Mouse (Mus musculus): Measurements from ENCODE around the gene Pla2g4b. TPM values are rescaled to one million over a fixed set of nuclear protein-coding genes. Genes with fewer than 3 reads are reported as not detected.

Pla2g4b gene
- polyA plus RNA-seq, 1 experiment from 2014 or later: 3.9 TPM

DNA sequence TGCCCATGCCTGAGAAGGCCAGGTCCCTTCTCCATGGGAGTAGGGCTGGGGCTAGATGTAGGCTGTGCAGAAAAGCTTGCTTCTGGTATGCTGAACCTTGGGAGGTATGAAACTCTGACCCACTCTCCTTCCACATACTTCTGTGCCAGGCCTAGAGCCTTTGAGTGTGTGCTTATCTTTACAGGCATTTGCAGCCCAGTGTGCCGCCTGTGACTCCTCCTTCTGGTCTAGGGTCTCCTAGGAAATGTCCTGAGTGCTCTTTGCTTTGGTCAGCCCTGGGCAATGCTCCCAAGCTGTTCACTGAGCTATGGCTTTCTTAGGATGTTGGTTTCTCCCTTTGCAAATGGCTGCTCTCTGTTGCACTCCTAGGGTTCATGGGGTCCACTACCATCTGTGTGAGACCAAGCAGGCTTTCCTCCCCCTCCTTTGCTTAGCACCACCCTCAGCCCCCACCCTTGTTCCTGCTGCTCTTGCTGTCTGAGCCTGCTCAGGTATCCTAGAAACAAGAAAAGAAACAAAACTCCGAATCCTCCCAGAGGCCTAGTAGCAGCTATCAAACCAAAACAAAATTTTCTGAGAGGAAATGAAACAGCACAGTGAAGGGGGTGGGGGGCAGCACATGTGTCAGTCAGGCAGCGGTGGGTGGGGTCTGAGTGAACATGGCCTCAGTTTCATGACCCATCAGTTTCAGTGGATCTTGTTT lies 32.2 kb upstream of the Pla2g4b start:
- WGBS: 56% methylated on average over 3 of the region's 3 CpGs
- ATAC-seq (ENCODE audit: insufficient number of reproducible peaks, low FRiP score, low TSS enrichment, low read depth): no peak; the same call in 1 of the 2 replicates
- Histone ChIP-seq H3K36me3 (peaks cover 36% of the 10 kb centered on the region), H3K4me1 (peaks cover 15% of the 10 kb centered on the region), H3K9ac (no peak overlapping the region), H3K27ac (no peak overlapping the region), H3K9me3 (no peaks in the 10 kb centered on the region), H3K4me2 (no peak overlapping the region), H3K27me3 (no peaks in the 10 kb centered on the region), H3K4me3 (no peak overlapping the region)

DNA sequence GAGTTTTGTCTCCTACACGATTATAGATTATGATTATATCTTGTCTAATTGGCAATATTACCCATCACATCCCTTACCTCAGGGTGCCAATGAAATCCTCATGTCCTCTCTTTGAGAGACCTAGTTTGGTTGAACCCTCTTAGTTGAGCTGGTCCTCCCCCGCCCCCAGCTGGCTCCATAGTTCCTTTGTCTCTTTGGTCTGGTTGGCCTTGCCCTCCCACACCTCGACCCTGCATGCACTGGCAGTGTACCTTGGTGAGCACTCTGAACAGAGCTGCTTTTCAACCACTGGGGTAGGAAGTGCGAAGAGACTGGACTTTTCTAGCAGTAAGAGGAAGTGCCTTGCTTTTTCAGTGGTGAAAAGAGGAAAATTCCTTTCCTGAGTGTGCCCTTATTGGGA lies 31.3 kb upstream of the Pla2g4b start:
- H3K9me3 ChIP-seq: no peaks in the 10 kb centered on the region
- H3K4me3 ChIP-seq: no peak overlapping the region
- H3K9ac ChIP-seq: no peak overlapping the region
- H3K4me1 ChIP-seq: peaks cover 6% of the 10 kb centered on the region
- H3K27ac ChIP-seq: no peak overlapping the region
- 74% methylated on average over 4 of the region's 4 CpGs for WGBS
- peaks cover 34% of the 10 kb centered on the region for H3K36me3 ChIP-seq
- no peak for ATAC-seq (ENCODE audit: insufficient number of reproducible peaks, low FRiP score, low TSS enrichment, low read depth)
- no peak overlapping the region for H3K4me2 ChIP-seq
- H3K27me3 ChIP-seq: no peaks in the 10 kb centered on the region

DNA sequence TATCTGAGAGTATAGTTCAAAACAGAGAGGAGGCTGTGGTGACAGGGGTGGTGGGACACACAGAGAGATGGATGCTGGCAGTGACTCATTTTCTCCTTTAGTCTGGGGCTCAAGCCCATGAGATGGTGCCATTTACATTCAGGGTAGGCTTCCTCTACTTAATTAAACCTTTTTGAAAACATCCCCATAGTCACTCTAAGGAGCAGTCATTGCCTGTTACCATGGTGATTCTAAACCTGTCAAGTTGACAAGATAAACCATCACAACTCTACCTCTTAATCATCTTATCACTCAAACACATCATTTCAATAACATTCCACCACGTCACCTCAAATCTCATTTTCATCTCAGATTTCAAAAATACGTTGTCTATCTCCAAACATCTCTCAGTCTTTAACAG lies 29.2 kb upstream of the Pla2g4b start:
- Histone ChIP-seq H3K4me1 (no peaks in the 10 kb centered on the region), H3K4me3 (no peak overlapping the region), H3K9me3 (no peaks in the 10 kb centered on the region), H3K9ac (no peak overlapping the region), H3K36me3 (peaks cover 27% of the 10 kb centered on the region), H3K27ac (no peak overlapping the region), H3K27me3 (no peaks in the 10 kb centered on the region), H3K4me2 (no peak overlapping the region)
- WGBS: 80% methylated on average over 2 of the region's 2 CpGs
- ATAC-seq (ENCODE audit: insufficient number of reproducible peaks, low FRiP score, low TSS enrichment, low read depth): no peak

GRCm38 (mm10) chr2:120006696-120007095 lies 26.5 kb upstream of the Pla2g4b start:
- Histone ChIP-seq H3K4me2 (no peak overlapping the region), H3K27ac (no peak overlapping the region), H3K4me3 (no peak overlapping the region), H3K9me3 (no peaks in the 10 kb centered on the region), H3K4me1 (no peaks in the 10 kb centered on the region), H3K9ac (no peak overlapping the region), H3K27me3 (no peaks in the 10 kb centered on the region), H3K36me3 (peaks cover 19% of the 10 kb centered on the region)
- ATAC-seq (ENCODE audit: insufficient number of reproducible peaks, low FRiP score, low TSS enrichment, low read depth): no peak
- WGBS: 91% methylated on average over 7 of the region's 7 CpGs

DNA sequence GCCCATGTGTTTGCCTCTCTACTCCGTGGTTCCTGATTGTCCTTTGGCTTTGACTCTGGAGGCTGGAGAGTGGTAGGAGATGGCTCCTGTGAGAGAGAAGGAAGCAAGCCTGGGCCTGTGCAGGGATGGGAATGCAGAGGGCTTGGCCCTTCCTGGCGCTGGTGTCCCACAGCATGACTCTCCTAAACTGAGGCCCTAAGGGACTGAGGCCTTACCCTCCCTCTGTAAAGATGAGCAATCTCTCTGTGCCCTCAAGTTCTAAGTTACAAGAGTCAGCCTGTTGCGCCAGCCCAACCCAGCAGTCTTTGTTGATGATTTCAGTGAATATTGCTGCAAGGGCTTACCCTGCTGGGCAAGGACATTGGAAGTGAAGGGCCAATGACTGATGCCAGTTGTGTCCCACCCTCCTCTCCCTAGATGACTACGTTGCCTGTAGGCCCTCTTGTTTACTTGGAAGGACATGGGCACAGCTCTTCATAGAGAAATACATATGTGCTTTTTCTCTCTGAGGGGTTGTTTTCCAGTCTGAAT lies 25.5 kb upstream of the Pla2g4b start:
- Histone ChIP-seq H3K27ac (no peak overlapping the region), H3K27me3 (no peaks in the 10 kb centered on the region), H3K4me3 (no peak overlapping the region), H3K4me1 (no peaks in the 10 kb centered on the region), H3K9me3 (no peaks in the 10 kb centered on the region), H3K4me2 (no peak overlapping the region), H3K36me3 (peaks cover 17% of the 10 kb centered on the region), H3K9ac (no peak overlapping the region)
- 71% methylated on average over 4 of the region's 4 CpGs for WGBS
- ATAC-seq (ENCODE audit: insufficient number of reproducible peaks, low FRiP score, low TSS enrichment, low read depth): no peak

DNA sequence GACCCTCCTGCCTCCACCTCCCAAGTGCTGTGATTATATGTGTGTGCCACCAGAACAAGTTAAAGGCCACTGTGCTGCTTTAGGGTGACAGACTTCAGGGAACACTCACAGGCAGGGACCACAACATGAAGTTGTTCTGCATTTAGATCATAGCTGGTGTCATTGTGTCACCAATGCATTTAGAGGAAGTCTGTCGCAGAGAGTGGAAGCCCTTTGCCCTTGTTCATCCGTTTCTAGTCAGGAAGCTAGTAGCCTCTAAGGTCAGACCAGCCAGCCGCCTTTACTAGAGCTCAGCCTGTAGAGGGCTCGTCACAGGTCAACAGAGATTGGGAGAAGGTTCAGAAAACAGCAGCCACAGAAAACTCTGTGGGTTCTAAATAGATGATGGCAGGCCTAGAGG lies 24.5 kb upstream of the Pla2g4b start:
- H3K27me3 ChIP-seq: no peaks in the 10 kb centered on the region
- peaks cover 21% of the 10 kb centered on the region for H3K36me3 ChIP-seq
- WGBS: 71% methylated on average over 4 of the region's 4 CpGs
- H3K4me3 ChIP-seq: no peak overlapping the region
- H3K4me2 ChIP-seq: no peak overlapping the region
- no peak overlapping the region for H3K9ac ChIP-seq
- no peaks in the 10 kb centered on the region for H3K9me3 ChIP-seq
- no peak overlapping the region for H3K27ac ChIP-seq
- H3K4me1 ChIP-seq: no peaks in the 10 kb centered on the region
- no peak for ATAC-seq (ENCODE audit: insufficient number of reproducible peaks, low FRiP score, low TSS enrichment, low read depth)

- 76% methylated on average over 8 of the region's 8 CpGs for WGBS
- H3K4me3 ChIP-seq: no peak overlapping the region
- ATAC-seq (ENCODE audit: insufficient number of reproducible peaks, low FRiP score, low TSS enrichment, low read depth): 0 out of 2 replicates have a peak, but pooled peaks have one; percentile 35
- H3K9ac ChIP-seq: no peak overlapping the region
- no peak overlapping the region for H3K27ac ChIP-seq
- H3K27me3 ChIP-seq: no peaks in the 10 kb centered on the region
- H3K4me1 ChIP-seq: no peaks in the 10 kb centered on the region
- peaks cover 34% of the 10 kb centered on the region for H3K36me3 ChIP-seq
- H3K4me2 ChIP-seq: no peak overlapping the region
- no peaks in the 10 kb centered on the region for H3K9me3 ChIP-seq
Measured at GRCm38 (mm10) chr2:120011462-120012200, 21.6 kb upstream of the Pla2g4b start.

GRCm38 (mm10) chr2:120012924-120013323 lies 20.3 kb upstream of the Pla2g4b start:
- Histone ChIP-seq H3K27me3 (no peaks in the 10 kb centered on the region), H3K9me3 (no peaks in the 10 kb centered on the region), H3K4me3 (no peak overlapping the region), H3K9ac (no peak overlapping the region), H3K4me1 (no peaks in the 10 kb centered on the region), H3K27ac (no peak overlapping the region), H3K36me3 (peaks cover 45% of the 10 kb centered on the region), H3K4me2 (no peak overlapping the region)
- no peak for ATAC-seq (ENCODE audit: insufficient number of reproducible peaks, low FRiP score, low TSS enrichment, low read depth)
- WGBS: 84% methylated on average over 13 of the region's 13 CpGs

DNA sequence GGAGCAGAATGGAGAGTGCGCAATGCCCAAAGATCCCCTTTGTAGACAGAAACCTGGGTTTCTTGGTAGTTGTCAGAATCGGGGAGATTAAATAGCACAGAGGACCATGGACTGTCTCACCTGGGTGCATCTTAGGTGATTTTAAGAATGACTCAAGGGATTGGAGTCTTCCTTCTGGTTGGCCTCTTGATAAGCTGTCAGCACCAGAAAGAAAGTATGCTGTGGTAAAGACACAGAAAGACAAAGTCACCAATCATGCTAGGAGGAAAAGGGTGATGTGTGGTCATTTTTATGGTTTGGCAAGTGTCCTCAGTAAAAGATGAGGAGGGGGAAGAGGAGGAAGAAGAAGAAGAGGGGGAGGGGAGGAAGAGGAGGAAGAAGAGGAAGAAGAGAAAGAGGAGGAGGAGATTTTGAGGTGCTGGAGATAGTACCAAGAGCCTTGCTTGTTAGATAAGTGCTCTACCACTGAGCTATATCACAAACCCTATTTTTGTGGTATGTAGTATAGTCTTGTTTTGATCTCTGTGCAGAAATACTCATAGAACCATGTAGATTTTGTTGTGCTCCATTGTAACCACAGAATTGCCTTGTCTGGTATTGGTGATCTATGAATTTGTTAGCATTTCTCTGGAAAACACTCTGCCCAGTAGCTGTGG lies 19.3 kb upstream of the Pla2g4b start:
- whole genome bisulfite sequencing: 95% methylated on average over 2 of the region's 2 CpGs
- peaks cover 55% of the 10 kb centered on the region for H3K36me3 ChIP-seq

DNA sequence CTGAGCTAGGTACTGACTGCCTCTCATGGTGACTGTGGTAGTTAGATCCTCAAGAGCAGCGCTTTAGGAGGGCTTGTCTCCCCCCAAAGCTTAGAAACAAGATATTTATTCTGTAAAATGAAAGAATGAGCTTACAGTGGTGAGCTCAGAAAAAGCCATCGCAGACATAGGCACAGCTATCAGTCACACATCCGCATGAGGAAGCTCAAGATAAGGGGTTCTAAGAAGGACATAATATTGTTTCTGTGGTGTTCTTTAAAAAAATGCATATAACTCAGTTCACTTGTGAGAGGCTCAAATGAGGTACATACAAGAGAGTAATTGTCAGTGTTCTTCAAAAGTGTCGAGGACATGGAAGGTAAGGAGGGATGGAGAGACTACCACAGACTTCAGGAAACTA lies 17.3 kb upstream of the Pla2g4b start:
- no peak overlapping the region for H3K9ac ChIP-seq
- no peak for ATAC-seq (ENCODE audit: insufficient number of reproducible peaks, low FRiP score, low TSS enrichment, low read depth)
- no peak overlapping the region for H3K4me3 ChIP-seq
- peaks cover 74% of the 10 kb centered on the region for H3K36me3 ChIP-seq
- H3K4me2 ChIP-seq: no peak overlapping the region
- no peaks in the 10 kb centered on the region for H3K27me3 ChIP-seq
- H3K9me3 ChIP-seq: no peaks in the 10 kb centered on the region
- no peak overlapping the region for H3K27ac ChIP-seq
- 90% methylated on average over 4 of the region's 4 CpGs for WGBS
- no peaks in the 10 kb centered on the region for H3K4me1 ChIP-seq

More for the DNA sequence above, 19.3 kb upstream of the Pla2g4b start:
- Histone ChIP-seq H3K27me3 (no peaks in the 10 kb centered on the region), H3K9ac (no peak overlapping the region), H3K27ac (no peak overlapping the region), H3K4me1 (no peaks in the 10 kb centered on the region), H3K4me2 (no peak overlapping the region), H3K9me3 (no peaks in the 10 kb centered on the region), H3K4me3 (no peak overlapping the region)
- no peak for ATAC-seq (ENCODE audit: insufficient number of reproducible peaks, low FRiP score, low TSS enrichment, low read depth)

DNA sequence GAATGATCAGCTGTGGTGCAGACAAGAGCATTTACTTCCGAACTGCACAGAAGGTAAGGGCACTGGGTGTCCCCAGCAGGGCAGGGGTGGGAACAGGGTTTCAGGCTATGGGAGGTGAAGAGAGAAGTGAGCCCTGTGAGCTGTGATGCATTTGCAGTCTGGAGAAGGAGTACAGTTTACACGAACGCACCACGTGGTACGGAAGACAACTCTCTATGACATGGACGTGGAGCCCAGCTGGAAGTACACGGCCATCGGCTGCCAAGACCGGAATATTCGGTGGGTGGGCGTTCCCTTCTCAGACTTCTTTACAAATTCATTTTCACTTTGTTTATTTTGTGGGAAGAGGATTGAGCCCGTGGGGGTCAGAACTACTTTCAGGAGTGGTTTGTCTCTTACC lies 15.6 kb upstream of the Pla2g4b start:
- no peaks in the 10 kb centered on the region for H3K4me1 ChIP-seq
- H3K4me3 ChIP-seq: no peak overlapping the region
- H3K9me3 ChIP-seq: no peaks in the 10 kb centered on the region
- ATAC-seq (ENCODE audit: insufficient number of reproducible peaks, low FRiP score, low TSS enrichment, low read depth): no peak
- peaks cover 89% of the 10 kb centered on the region for H3K36me3 ChIP-seq
- no peak overlapping the region for H3K4me2 ChIP-seq
- H3K27ac ChIP-seq: no peak overlapping the region
- 93% methylated on average over 12 of the region's 12 CpGs for WGBS
- no peak overlapping the region for H3K9ac ChIP-seq
- no peaks in the 10 kb centered on the region for H3K27me3 ChIP-seq

- H3K9me3 ChIP-seq: no peaks in the 10 kb centered on the region
- H3K4me2 ChIP-seq: no peak overlapping the region
- H3K27ac ChIP-seq: no peak overlapping the region
- no peak overlapping the region for H3K9ac ChIP-seq
- H3K27me3 ChIP-seq: no peaks in the 10 kb centered on the region
- no peak overlapping the region for H3K4me3 ChIP-seq
- ATAC-seq (ENCODE audit: insufficient number of reproducible peaks, low FRiP score, low TSS enrichment, low read depth): no peak
- WGBS: 86% methylated on average over 5 of the region's 5 CpGs
- H3K36me3 ChIP-seq: peaks cover 64% of the 10 kb centered on the region
- H3K4me1 ChIP-seq: peaks cover 14% of the 10 kb centered on the region
Measured at GRCm38 (mm10) chr2:120024337-120024736, 8.9 kb upstream of the Pla2g4b start.
